33 mouse cellular contexts compared by ENCODE assay signal in genomic region chr16:50182988-50183387, GRCm38 (mm10).
"Had no signal": no experiment of that assay in that cellular context is flagged by ENCODE, and none has a peak within 500 bp of the region (broad histone marks: within the 10 kb centered on the region; RNA-seq: fewer than 3 reads in every experiment).

No protein-coding gene starts in this region.

- ATAC-seq: hindbrain, embryonic 16.5 days; inflammation-experienced regulatory T-cells, adult 6 months; intestine, embryonic 15.5 days; intestine, embryonic 16.5 days; intestine, postnatal 0 days had no signal

- H3K9ac ChIP-seq: heart, embryonic 12.5 days; heart, embryonic 13.5 days; heart, embryonic 15.5 days; hindbrain, embryonic 12.5 days; hindbrain, embryonic 14.5 days; hindbrain, embryonic 15.5 days; intestine, embryonic 15.5 days; kidney, embryonic 15.5 days had no signal

- H3K27me3 ChIP-seq: heart, embryonic 12.5 days; heart, embryonic 13.5 days; heart, embryonic 15.5 days; hindbrain, embryonic 12.5 days; hindbrain, embryonic 15.5 days; intestine, embryonic 15.5 days; kidney, embryonic 15.5 days had no signal

- H3K4me1 ChIP-seq: intestine, embryonic 15.5 days had no signal

- H3K9me3 ChIP-seq: heart, embryonic 10.5 days; heart, embryonic 12.5 days; heart, embryonic 13.5 days; heart, embryonic 15.5 days; hindbrain, embryonic 10.5 days; hindbrain, embryonic 12.5 days; hindbrain, embryonic 15.5 days; intestine, embryonic 15.5 days; kidney, embryonic 15.5 days had no signal

- DNase-seq: heart, adult 2 months; heart, postnatal 10 days; heart, postnatal 14 days; heart, postnatal 36 days; heart, postnatal 4 days; kidney, adult 18-20 months; kidney, adult 2 months; kidney, adult 8-10 months; kidney, adult 9 months; kidney, postnatal 10 days; kidney, postnatal 14 days; kidney, postnatal 25 days; kidney, postnatal 36 days; kidney, postnatal 4 days; layer of hippocampus, adult 9-11 months; layer of hippocampus, postnatal 36 days had no signal

- H3K27ac ChIP-seq: heart, adult 2 months; heart, embryonic 10.5 days; heart, embryonic 13.5 days; heart, embryonic 15.5 days; hindbrain, embryonic 10.5 days; hindbrain, embryonic 12.5 days; hindbrain, embryonic 14.5 days; hindbrain, embryonic 15.5 days; intestine, embryonic 15.5 days; kidney, embryonic 15.5 days; kidney, postnatal 0 days; layer of hippocampus, adult 2 months had no signal

- H3K4me3 ChIP-seq: heart, adult 2 months; heart, embryonic 10.5 days; heart, embryonic 12.5 days; heart, embryonic 13.5 days; heart, embryonic 15.5 days; hindbrain, embryonic 10.5 days; hindbrain, embryonic 12.5 days; hindbrain, embryonic 15.5 days; intestine, embryonic 15.5 days; kidney, embryonic 15.5 days; layer of hippocampus, adult 2 months had no signal

- H3K4me2 ChIP-seq: heart, embryonic 11.5 days; heart, embryonic 12.5 days; heart, embryonic 13.5 days; heart, embryonic 15.5 days; hindbrain, embryonic 12.5 days; hindbrain, embryonic 14.5 days; hindbrain, embryonic 15.5 days; intestine, embryonic 15.5 days; kidney, embryonic 15.5 days had no signal

- H3K36me3 ChIP-seq: heart, embryonic 10.5 days; heart, embryonic 12.5 days; heart, embryonic 13.5 days; heart, embryonic 15.5 days; hindbrain, embryonic 10.5 days; hindbrain, embryonic 12.5 days; hindbrain, embryonic 15.5 days; intestine, embryonic 15.5 days; kidney, embryonic 15.5 days had no signal
